Mouse (Mus musculus): ENCODE measurements around the gene Ano7. TPM values are rescaled to one million over a fixed set of nuclear protein-coding genes. Genes with fewer than 3 reads are reported as not detected.
A peak's percentile ranks its signal among the peaks of the same experiment; 100 is the strongest.

Ano7 gene
- total and polyA plus RNA-seq, 3 experiments, result 0.03 TPM; not detected in 2

DNA sequence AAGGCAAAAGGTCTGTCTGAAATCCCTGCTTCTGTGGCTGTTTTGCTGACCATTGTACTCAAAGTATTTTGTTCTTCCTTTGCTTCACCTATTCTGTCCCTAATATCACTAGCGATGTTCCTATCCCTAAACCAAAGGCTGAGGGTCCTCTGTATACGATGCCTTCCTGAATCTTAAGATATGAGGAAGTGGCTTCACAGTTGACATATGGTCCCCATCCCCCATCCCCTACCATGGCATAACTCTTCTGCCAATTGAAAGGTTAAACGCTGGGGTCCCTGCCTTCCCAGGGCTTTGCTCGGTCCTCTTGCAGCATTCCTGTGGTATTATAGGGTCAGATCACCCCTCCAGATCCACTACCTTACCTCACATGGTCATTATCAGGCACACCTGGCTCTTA is 29.7 kb downstream of the Ano7 start:
- no peaks in the 10 kb centered on the region for H3K79me2 ChIP-seq (ENCODE audit: control insufficient read depth, insufficient read depth, low read length, poor library complexity)
- DNase-seq (ENCODE audit: low read depth, low spot score), result peak; percentile 68

DNA sequence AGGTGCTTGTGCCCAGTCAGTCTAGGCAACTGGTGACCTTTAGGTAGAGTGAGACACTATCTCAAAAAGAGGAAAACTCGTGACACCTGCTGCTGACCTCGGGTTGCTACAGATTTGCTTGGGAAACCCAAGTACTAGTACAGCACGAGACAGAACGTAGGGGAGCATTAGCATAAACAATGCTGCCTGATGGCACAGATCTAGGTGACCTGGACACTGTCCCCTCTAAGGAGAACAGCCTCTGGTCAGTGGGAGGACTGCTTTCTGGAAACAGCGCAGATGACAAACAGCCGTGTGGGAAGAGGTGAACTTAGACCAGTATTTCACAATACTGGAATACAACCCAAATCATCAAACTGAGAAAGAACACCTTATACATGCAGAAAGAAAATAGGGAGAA is 58.4 kb downstream of the Ano7 start:
- H3K4me3 ChIP-seq (ENCODE audit: control insufficient read depth in 1 of 2, insufficient read depth in 1 of 2, low read depth in 2 of 2, low read length in 2 of 2), result no peak overlapping the region
- no peak for DNase-seq (ENCODE audit: low read depth, low spot score)
- H3K9ac ChIP-seq (ENCODE audit: control insufficient read depth, low read depth, low read length, poor library complexity, severe bottlenecking), result no peak overlapping the region
- no peaks in the 10 kb centered on the region for H3K4me1 ChIP-seq (ENCODE audit: control insufficient read depth in 1 of 2, insufficient read depth in 2 of 2, low read length in 2 of 2)
- H3K36me3 ChIP-seq (ENCODE audit: control insufficient read depth in 1 of 2, insufficient read depth in 2 of 2, low read length in 2 of 2), result peaks cover 2 to 77% of the 10 kb centered on the region in 2 experiments; a peak in 3 of 4 replicates
- H3K27ac ChIP-seq (ENCODE audit: control insufficient read depth, low read depth, low read length), result no peak overlapping the region
- H3K27me3 ChIP-seq (ENCODE audit: control insufficient read depth in 1 of 2, insufficient read depth in 2 of 2, low read length in 2 of 2), result no peaks in the 10 kb centered on the region
- no peak for TF ChIP-seq NELFE (IDR thresholded peaks at IDR 0.05; ENCODE audit: low read depth, low read length)
- TF ChIP-seq GATA1 (IDR thresholded peaks at IDR 0.05; ENCODE audit: low read depth, low read length), result no peak
- TF ChIP-seq RAD21 (IDR thresholded peaks at IDR 0.05; ENCODE audit: low read depth, low read length), result no peak
- no peak for TF ChIP-seq CHD2 (IDR thresholded peaks at IDR 0.05; ENCODE audit: low read length)
- no peak for TF ChIP-seq MEF2A (IDR thresholded peaks at IDR 0.05; ENCODE audit: extremely low read depth, insufficient replicate concordance, low read depth, low read length, poor library complexity, severe bottlenecking)
- H3K79me2 ChIP-seq (ENCODE audit: control insufficient read depth, insufficient read depth, low read length, poor library complexity), result no peaks in the 10 kb centered on the region; the same call in 1 of the 2 replicates
- H3K9me3 ChIP-seq (replicated peaks; ENCODE audit: insufficient read depth, low read length), result no peaks in the 10 kb centered on the region

More for the DNA sequence above, 29.7 kb downstream of the Ano7 start:
- Histone ChIP-seq H3K4me3 (ENCODE audit: control insufficient read depth in 1 of 2, insufficient read depth in 1 of 2, low read depth in 2 of 2, low read length in 2 of 2) (no peak overlapping the region), H3K27me3 (ENCODE audit: control insufficient read depth in 1 of 2, insufficient read depth in 2 of 2, low read length in 2 of 2) (no peaks in the 10 kb centered on the region), H3K9me3 (replicated peaks; ENCODE audit: insufficient read depth, low read length) (no peaks in the 10 kb centered on the region), H3K4me1 (ENCODE audit: control insufficient read depth in 1 of 2, insufficient read depth in 2 of 2, low read length in 2 of 2) (peaks cover 0 to 2% of the 10 kb centered on the region in 2 experiments; a peak in 1 of 4 replicates), H3K27ac (ENCODE audit: control insufficient read depth, low read depth, low read length) (no peak overlapping the region), H3K36me3 (ENCODE audit: control insufficient read depth in 1 of 2, insufficient read depth in 2 of 2, low read length in 2 of 2) (peaks cover 0 to 7% of the 10 kb centered on the region in 2 experiments; a peak in 3 of 4 replicates), H3K9ac (ENCODE audit: control insufficient read depth, low read depth, low read length, poor library complexity, severe bottlenecking) (no peak overlapping the region)
- no peak for TF ChIP-seq RAD21 (IDR thresholded peaks at IDR 0.05; ENCODE audit: low read depth, low read length)
- TF ChIP-seq UBTF (IDR thresholded peaks at IDR 0.05; ENCODE audit: borderline replicate concordance, insufficient read depth, low read depth, low read length), result no peak
- TF ChIP-seq ETS1 (IDR thresholded peaks at IDR 0.05; ENCODE audit: low read depth, low read length), result no peak
- no peak for TF ChIP-seq MAX (IDR thresholded peaks at IDR 0.05; ENCODE audit: low read length)
- TF ChIP-seq SMC3 (IDR thresholded peaks at IDR 0.05; ENCODE audit: low read depth, low read length), result no peak
- peak; percentile 51; the same call in 1 of the 2 replicates for TF ChIP-seq ELF1 (IDR thresholded peaks at IDR 0.05; ENCODE audit: low read depth, low read length)

DNA sequence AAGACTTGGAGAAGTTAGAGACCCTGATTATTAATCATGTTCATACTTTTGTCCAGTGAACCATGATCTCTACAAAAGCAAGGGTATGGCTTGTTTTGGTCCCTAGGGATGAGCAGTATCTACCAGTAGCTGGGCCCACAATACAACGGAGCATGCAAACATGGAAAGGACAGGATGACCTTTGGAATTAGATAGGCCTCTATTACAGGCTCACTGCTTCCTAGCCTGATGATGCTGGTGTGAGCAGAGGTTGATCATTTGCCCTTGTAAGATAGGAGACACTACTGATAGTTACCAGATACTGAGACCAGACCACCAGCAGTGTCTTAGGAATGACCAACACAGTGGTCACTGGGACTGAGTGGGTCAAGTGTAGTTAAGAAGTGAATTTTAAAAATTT is 65.6 kb downstream of the Ano7 start:
- H3K36me3 ChIP-seq (ENCODE audit: control insufficient read depth in 1 of 2, insufficient read depth in 2 of 2, low read length in 2 of 2), result peaks cover 18 to 61% of the 10 kb centered on the region in 2 experiments
- no peak for TF ChIP-seq TCF12 (IDR thresholded peaks at IDR 0.05; ENCODE audit: low read depth, low read length)
- no peak for TF ChIP-seq MXI1 (IDR thresholded peaks at IDR 0.05; ENCODE audit: low read depth, low read length)
- no peak for TF ChIP-seq RAD21 (IDR thresholded peaks at IDR 0.05; ENCODE audit: low read depth, low read length)
- no peak for TF ChIP-seq JUND (IDR thresholded peaks at IDR 0.05; ENCODE audit: low read depth, low read length)
- TF ChIP-seq GATA1 (IDR thresholded peaks at IDR 0.05; ENCODE audit: low read depth, low read length), result no peak
- no peak for TF ChIP-seq MAX (IDR thresholded peaks at IDR 0.05; ENCODE audit: low read length)
- no peak for TF ChIP-seq E2F4 (IDR thresholded peaks at IDR 0.05; ENCODE audit: borderline replicate concordance, low read depth, low read length)
- no peak for TF ChIP-seq BHLHE40 (IDR thresholded peaks at IDR 0.05; ENCODE audit: borderline replicate concordance, low read depth, low read length)
- TF ChIP-seq MYC (IDR thresholded peaks at IDR 0.05; ENCODE audit: low read depth, low read length), result no peak
- no peak for TF ChIP-seq ZC3H11A (IDR thresholded peaks at IDR 0.05; ENCODE audit: low read depth, low read length)
- no peak for TF ChIP-seq SMC3 (IDR thresholded peaks at IDR 0.05; ENCODE audit: low read depth, low read length)
- TF ChIP-seq CHD2 (IDR thresholded peaks at IDR 0.05; ENCODE audit: low read length), result no peak
- no peak for TF ChIP-seq POLR2A (IDR thresholded peaks at IDR 0.05; ENCODE audit: control insufficient read depth in 1 of 2, insufficient read depth in 1 of 2, low read depth in 1 of 2, low read length in 2 of 2, poor library complexity in 1 of 2)
- TF ChIP-seq ZKSCAN1 (IDR thresholded peaks at IDR 0.05; ENCODE audit: low read depth, low read length), result no peak
- no peak for TF ChIP-seq TAL1 (IDR thresholded peaks at IDR 0.05; ENCODE audit: low read length)
- H3K4me1 ChIP-seq (ENCODE audit: control insufficient read depth in 1 of 2, insufficient read depth in 2 of 2, low read length in 2 of 2), result peaks cover 0 to 8% of the 10 kb centered on the region in 2 experiments; a peak in 3 of 4 replicates
- H3K27ac ChIP-seq (ENCODE audit: control insufficient read depth, low read depth, low read length), result no peak overlapping the region
- H3K9me3 ChIP-seq (replicated peaks; ENCODE audit: insufficient read depth, low read length), result no peaks in the 10 kb centered on the region
- no peaks in the 10 kb centered on the region for H3K27me3 ChIP-seq (ENCODE audit: control insufficient read depth in 1 of 2, insufficient read depth in 2 of 2, low read length in 2 of 2)
- H3K4me3 ChIP-seq (ENCODE audit: control insufficient read depth in 1 of 2, insufficient read depth in 1 of 2, low read depth in 2 of 2, low read length in 2 of 2), result no peak overlapping the region
- peaks cover 21% of the 10 kb centered on the region for H3K79me2 ChIP-seq (ENCODE audit: control insufficient read depth, insufficient read depth, low read length, poor library complexity)
- H3K9ac ChIP-seq (ENCODE audit: control insufficient read depth, low read depth, low read length, poor library complexity, severe bottlenecking), result no peak overlapping the region
- no peak for DNase-seq (ENCODE audit: low read depth, low spot score)

Data from MEL (cell line).